Mouse (Mus musculus) left cerebral cortex, postnatal 36 days (tissue): ENCODE measurements at regions not wholly inside any gene's neighbourhood (a gene's known extent, or its start where the extent isn't known, plus 50 kb on each side); places are given as distances from the start of the nearest gene placed in this dataset.
A peak's percentile ranks its signal among the peaks of the same experiment; 100 is the strongest.

Source experiments
- DNase-seq, 2 experiments: peaks; one replicate each; pipeline ENCODE4 v3.0.0; 2021 to 2022; ENCODE audit warnings: low spot score in 2 of 2, mixed read lengths in 1 of 2
- intact Hi-C: fragments of 180-260 bp; cut with DNase I; formaldehyde crosslinking; loops from one replicate; pipeline ENCODE4 v1.15.1; 2025

- no peak for DNase-seq
- intact Hi-C loops = no loop called here
Measured at GRCm38 (mm10) chr16:87295727-87296126, 58.3 kb upstream of the N6amt1 start.

DNA sequence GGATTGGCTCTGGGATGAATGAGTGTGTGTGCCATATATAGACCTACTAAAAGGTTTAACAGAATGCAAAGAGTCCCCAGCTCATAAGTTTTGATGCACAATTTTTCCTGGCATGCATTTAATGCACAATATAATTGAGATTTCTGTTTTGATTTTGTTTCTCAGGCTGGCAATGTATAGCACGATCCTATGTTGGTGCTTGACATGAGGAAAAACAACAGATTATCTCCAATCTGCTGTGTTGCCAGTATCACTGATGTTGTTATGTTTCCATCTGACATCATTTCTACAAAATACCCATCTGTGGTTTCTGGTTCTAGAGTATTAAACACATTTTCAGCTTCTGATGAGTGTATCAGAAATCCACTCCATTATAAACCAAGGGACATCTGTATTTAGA, 61.2 kb upstream of the N6amt1 start:
- intact Hi-C loops = no loop called here
- DNase-seq = no peak

DNA sequence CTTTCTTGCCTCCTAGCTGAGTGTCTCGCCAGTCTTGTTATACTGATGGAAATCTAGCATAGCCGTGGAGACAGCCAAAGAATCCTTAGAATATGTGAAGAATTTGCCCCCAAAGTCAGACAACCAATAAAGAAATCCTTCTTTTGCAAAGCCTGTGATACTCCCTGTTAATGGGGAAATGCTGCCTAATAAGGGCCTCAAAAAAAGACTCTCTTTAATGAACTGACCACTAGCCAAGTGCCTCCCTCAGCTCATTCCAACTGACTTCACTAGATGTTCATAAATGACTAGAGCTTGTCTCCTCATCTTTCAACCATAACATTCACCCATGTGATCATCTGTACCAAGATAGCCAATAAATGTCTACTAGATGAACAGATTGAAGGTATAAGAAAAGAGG, 62.3 kb upstream of the N6amt1 start:
- no peak for DNase-seq
- intact Hi-C loops = no loop called here

DNA sequence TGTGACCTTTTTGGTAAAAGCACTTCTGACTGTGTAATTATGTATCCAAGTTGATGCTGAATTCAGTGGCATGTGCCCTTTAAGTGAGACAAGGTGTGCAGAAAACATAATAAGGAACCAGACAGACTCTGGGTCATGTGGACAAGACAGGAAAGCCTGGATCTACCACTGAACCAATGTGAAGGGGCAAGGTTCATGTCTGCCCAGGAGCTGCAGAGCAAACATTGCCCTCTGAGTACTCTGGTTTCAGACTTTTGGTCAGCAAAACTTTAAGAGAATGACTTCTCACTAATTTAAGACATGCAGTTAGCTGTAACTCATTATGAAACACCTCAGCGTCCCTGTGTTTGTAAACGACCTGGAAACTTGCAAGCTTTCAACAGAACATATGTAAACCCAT, 68.3 kb upstream of the N6amt1 start:
- intact Hi-C loops = no loop called here
- no peak for DNase-seq

- no peak for DNase-seq
- intact Hi-C loops = no loop called here
Measured at GRCm38 (mm10) chr16:87284835-87285510, 69.0 kb upstream of the N6amt1 start.

GRCm38 (mm10) chr16:87278518-87278917, 75.5 kb upstream of the N6amt1 start:
- no peak for DNase-seq
- intact Hi-C loops = no loop called here

DNA sequence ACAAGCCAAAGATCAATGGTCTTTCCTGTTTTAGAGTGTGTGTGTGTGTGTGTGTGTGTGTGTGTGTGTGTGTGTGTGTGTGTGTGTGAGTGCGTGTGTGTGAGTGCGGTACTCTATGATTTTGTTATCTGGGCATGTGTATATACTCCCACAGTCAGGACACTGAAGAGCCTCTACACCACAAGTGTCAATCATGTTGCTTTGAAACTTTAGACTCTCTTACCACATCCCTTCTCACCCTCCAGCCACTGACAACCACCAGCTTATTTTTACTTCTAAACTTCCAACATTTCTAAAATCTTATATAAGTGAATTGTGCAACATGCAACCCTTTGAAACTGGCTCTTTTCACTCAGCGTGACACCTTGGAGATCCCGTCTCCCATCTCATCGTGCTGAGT, 81.6 kb upstream of the N6amt1 start:
- intact Hi-C loops = no loop called here
- no peak for DNase-seq

GRCm38 (mm10) chr16:87267954-87268804, 85.8 kb upstream of the N6amt1 start:
- intact Hi-C loops = no loop called here
- DNase-seq = no peak

DNA sequence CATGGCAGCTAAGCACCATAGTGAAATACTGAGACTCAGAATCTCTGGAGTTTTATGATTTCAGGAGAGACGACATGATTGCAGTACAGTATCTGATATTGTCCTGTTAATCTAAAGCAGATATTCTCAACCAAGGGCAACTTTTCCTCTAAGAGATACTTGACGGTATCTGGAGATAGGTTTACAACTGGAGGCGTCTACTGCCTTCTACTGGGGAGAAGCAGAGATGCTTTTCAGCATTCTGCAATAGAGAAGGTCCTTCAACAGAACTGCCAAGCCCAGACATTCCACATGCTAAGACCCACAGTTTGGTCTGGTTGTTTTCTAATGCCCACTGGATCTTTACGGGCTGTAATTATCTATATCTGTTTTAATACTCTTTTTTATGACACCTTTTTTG, 86.5 kb upstream of the N6amt1 start:
- intact Hi-C loops = no loop called here
- DNase-seq = no peak

DNA sequence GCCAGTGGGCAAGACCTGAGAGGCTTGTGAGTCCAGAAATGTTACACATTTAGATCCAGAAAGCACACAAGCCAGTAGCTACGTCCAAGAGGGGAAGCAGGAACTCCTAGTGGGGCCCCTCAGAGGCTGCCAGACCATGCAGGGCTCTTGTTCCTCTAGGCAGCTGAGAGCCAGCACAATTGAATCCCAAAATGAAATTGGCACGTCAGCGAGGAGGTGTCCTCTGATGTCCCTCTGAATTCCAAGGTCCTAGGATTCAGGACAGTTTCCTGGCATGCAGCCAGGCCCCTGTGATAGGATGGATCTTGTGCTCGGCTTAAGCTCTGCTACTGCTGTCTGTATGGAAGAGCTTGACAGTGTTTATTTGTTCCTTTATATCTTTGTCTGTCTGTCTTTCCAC, 90.4 kb upstream of the N6amt1 start:
- intact Hi-C loops = no loop called here
- DNase-seq = no peak

GRCm38 (mm10) chr16:87263041-87263440, 90.9 kb upstream of the N6amt1 start:
- intact Hi-C loops = no loop called here

DNA sequence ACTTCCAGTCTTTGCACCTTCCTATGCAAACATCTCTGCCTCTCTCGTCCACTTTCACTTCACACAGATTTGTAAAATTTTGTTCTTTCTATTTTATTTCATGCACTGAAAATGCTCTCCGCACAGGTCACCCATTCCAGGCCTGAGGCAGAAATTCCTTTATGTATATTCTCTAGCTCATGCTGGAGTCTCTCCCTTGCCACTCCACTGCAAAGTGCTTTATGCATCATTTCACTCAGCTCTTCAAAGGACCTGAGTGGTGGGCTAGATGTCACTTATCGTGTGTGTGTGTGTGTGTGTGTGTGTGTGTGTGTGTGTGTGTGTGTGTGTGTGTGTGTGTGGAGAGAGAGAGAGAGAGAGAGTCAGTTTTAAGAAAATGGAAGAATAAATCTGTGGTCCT, 91.5 kb upstream of the N6amt1 start:
- intact Hi-C loops = no loop called here
- DNase-seq = no peak

More at GRCm38 (mm10) chr16:87263041-87263440, 90.9 kb upstream of the N6amt1 start:
- DNase-seq = no peak

GRCm38 (mm10) chr16:87261527-87261926, 92.5 kb upstream of the N6amt1 start:
- intact Hi-C loops = no loop called here
- DNase-seq = no peak

GRCm38 (mm10) chr16:87254736-87255135, 99.2 kb upstream of the N6amt1 start:
- intact Hi-C loops = no loop called here
- no peak for DNase-seq

DNA sequence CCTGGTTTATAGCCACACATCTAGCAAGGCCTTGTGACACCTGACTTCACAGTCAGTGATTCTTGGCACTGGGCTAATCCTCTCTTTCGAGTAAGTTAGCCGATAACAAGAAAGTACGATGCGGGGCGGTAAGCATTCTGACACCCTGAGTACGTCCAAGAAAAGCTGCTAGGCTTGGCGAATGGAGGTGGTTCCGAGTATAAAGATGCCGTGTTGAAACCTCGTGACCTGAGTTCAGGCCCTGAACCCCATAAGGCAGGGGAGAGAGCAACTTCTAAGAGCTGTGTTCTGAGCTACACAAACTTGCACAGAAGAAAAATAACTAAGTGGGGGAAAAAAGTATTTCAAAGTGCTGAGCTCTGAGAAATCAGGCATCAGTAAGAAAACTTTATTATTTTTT, 103.5 kb upstream of the N6amt1 start:
- DNase-seq = no peak
- intact Hi-C loops = no loop called here

- DNase-seq = no peak
- intact Hi-C loops = loop anchor here (2.0 to 10.0 kb wide), 5 partner anchors 368 to 1443 kb away; no protein-coding TSS in a partner anchor
Measured at GRCm38 (mm10) chr16:87249903-87250302, 104.1 kb upstream of the N6amt1 start.

GRCm38 (mm10) chr16:87248501-87249030, 105.4 kb upstream of the N6amt1 start:
- DNase-seq = no peak
- intact Hi-C loops = loop anchor here (2.0 to 10.0 kb wide), 5 partner anchors 366 to 1442 kb away; no protein-coding TSS in a partner anchor

GRCm38 (mm10) chr16:87245933-87246791, 107.8 kb upstream of the N6amt1 start:
- DNase-seq = peak; percentile 32 to 35
- intact Hi-C loops = loop anchor here (5.0 to 10.0 kb wide), 4 partner anchors 364 to 941 kb away; no protein-coding TSS in a partner anchor

- intact Hi-C loops = loop anchor here (5.0 to 10.0 kb wide), 4 partner anchors 363 to 941 kb away; no protein-coding TSS in a partner anchor
- no peak for DNase-seq
Measured at GRCm38 (mm10) chr16:87245441-87245840, 108.5 kb upstream of the N6amt1 start.

- intact Hi-C loops = loop anchor here (10.0 kb wide), 1 partner anchor 937 kb away; no protein-coding TSS in a partner anchor
- no peak for DNase-seq
Measured at GRCm38 (mm10) chr16:87242027-87242426, 112.0 kb upstream of the N6amt1 start.
